Mouse (Mus musculus) bone marrow macrophage, adult 2 months (primary cell): ENCODE data around the gene Ephb2.

Source experiments
- CTCF ChIP-seq: IDR thresholded peaks from 2 replicates; pipeline ENCODE4 v1.5.1; 2012; ENCODE audit warnings: low read depth, mild to moderate bottlenecking, low read length, moderate library complexity
- POLR2A ChIP-seq: IDR thresholded peaks from 2 replicates; pipeline ENCODE4 v1.6.1; 2012; ENCODE audit warnings: mild to moderate bottlenecking, low read depth, low read length, borderline replicate concordance

- TF ChIP-seq POLR2A (no peak), CTCF (no peak)
Observed at GRCm38 (mm10) chr4:136714530-136714929, 121.3 kb downstream of the Ephb2 start.
